Mouse (Mus musculus): ENCODE measurements around the gene Igsf11.
"Not testable (repeated sequence)": the region's sequence is repeated elsewhere in the genome, so short reads cannot be mapped to it uniquely, and the experiment has no call there.

Igsf11 gene

DNA sequence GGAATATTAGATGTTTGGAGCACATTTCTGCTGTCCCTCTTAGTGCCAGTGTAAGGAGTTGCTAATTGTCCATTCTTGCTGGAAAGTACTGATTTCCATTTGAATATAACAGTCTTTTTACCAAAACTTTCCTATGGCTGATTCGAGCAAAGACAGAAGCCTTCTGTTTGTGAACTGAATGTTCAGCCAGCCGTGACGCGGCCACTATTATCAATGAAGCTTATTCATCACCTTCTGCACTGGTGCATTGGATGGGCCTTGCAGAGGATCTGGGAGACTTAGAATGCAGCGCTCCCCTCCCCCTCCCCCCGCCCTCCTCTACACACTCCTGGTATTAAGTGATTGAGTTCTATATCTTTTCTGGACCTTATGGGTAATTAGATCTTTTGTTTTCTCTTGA is 48.8 kb downstream of the Igsf11 start:
- DNase-seq: no peak

DNA sequence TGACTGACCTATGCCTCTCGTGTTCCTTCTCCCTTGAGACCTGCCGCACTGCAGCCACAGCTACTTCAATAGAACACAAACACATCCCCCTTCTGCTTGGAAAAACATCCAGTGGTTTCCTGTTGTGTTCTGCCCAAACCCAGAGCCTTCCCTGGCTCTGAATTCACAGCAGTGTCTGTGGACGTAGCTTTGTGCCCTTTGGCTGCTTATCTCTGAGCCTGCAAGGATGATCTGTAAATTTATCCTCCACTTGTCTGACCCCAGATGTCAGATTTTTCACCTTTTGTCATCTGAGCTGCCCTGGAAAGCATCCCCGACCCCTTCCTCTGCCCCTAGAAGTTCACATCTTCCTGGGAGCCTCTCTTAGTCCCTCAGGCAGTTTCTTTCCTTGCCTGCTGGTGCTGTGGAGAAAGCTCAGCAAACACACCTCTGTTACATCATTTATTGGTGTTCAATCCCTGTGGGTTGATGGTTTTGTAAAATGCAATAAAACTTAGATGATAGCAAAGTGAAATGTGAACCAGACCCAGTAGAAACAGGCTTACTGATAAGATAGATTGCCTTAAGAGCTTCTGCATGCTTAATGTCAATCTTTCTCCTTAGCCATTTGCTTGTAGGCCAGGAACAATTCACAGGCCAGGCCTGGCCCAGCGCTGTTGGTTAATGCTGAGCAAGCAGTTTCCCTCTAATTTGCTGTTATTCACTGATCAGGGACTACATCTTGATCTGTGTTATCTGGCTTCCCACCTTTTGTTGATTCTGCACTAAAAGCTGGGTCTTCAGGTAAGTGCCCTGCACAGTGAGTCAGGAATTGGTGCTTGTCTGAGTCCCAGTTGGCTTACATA is 51.5 kb downstream of the Igsf11 start:
- DNase-seq: no peak

DNA sequence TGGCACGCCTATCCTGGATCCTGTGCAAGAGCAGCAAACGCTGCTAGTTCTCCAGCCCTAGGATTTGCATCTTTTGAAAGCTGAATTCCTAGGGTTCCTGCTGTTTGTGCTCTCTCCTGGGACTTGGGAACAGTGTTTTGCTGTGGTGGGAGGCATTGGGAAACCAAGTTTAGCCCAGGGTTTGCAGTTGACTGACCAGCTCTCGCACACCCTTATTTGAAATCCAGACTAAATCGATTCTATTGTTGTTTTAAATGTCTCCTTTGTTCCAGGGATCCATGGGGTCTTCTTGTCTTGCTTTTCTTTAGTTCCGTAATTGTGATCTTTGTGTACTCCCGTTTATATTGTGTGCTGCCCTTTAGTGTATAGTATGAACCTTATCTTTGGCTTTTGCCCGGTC is 52.6 kb downstream of the Igsf11 start:
- no peak for DNase-seq

DNA sequence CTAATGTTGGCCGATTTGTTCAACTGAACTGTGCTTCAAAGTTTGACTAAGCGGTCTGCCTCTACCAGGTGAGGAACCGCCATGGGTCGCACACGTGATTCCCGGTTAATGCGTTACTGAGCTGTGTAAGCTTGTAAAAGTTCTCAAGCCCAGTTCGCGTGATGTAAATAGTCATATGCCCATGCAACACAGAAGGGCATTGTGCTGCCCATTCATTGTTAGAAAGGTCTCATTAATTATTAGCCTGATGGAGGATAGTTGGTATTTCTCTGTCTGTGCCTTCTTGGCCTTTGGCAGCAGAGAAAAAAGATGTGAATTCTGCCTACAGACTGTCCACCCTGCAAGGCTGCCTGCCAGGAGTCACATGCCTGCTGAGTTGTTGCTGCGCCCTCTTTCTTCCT is 53.1 kb downstream of the Igsf11 start:
- DNase-seq: no peak

DNA sequence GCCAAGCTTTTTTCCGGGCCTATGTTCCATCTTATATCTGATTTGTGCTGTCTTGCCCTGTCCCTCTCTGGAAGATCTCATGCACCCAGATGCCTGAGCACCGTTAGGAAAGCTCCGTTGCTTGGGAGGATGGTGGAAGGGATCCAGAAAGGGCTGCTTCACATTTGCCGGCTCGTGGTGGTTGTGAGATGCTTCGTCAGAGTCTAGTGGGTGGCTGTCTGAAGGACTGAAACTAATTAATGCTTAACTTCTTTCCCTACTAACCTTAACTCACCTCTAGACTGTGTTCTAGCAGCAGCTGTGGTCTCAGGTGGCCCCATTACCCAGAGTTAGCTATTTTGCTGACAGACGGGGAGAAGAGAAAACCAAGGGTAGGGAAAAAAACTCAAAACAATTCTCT is 54.0 kb downstream of the Igsf11 start:
- no peak for DNase-seq

DNA sequence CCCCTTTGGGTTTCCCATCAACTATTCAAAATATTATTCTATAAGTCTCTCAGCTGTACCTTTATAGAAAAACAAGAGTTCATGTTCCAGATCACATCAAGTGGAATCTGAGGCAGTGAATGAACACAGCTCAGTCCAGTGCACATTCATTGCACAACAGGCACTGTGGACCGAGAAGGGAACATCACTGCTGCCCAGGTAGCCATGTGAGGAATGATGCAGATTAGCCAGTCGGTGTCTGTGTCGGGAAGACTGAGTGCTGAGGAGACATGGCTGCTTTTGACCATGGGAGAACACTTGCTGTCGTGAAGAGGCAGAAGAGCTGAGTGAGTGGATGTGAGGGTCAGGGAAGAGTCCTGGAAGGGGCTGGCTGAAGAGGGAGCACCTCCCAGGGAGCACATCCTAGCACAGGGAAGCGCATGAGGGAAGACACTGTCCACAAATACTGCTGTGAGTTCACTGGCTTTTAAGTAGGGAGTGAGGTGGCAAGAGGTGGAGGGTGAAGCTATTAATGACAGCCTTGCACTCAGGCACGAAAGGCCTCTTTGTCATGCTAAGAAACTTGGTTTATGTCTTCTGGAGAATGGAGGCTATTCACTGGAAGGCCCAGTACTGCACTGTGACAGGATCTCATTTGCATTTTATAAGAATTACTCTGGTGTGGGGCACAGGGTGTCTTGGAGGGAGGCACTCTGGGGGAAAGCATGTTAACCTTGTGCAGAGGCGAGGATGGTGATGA is 54.8 kb downstream of the Igsf11 start:
- DNase-seq: no peak

DNA sequence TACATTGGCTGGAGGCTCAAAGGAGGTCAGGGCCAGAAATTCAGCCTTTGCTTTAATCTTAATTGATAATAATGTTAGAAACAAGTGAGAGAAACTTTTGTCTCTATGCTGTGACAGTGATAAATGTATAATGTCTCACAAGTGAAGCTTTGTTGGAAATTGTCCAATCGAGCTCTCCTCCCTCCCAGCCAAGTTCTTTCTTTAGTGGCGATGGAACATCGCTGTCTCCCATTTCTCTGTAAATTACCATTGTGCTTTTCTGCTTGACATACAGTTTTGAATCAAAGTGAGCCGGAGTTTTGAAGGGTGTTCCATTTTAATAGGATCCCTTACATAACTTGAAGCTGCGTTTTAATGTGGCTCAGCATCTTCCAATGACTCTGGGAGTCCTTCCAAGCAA is 56.0 kb downstream of the Igsf11 start:
- DNase-seq: no peak

DNA sequence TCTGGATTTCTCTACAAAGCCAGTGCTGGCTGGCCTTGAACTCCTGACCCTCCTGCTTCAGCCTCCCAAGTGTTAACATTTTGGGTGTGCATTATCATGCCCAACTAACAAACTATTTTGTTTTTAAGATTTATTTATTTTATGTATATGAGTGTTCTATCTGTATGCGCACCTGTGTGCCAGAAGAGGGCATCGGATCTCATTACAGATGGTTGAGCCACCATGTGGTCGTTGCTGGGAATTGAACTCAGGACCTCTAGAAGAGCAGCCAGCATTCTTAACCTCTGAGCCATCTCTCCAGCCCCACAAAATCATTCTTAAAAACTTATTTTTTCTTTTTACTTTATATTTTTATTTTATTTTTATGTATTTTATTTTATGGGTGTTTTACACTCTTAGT is 60.4 kb downstream of the Igsf11 start:
- no peak for DNase-seq

DNA sequence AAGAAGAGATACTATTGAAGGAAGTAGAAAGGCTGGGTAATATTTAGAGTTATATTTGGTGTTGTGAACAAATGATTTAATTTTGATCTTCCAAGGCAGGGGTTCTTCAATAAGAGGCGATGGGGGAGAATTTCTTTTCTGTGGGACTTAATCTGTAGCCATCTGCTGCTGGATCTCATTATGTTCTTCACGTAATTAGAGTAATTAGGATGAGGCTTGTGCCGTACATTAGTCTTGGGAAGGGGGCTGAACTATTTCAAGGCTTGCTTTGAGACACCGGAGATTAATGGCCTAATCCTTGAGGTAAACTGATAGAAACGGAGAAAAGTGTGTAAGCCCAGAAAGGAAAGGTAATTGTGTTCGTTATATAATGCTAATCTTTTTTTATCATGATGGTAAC is 61.4 kb downstream of the Igsf11 start:
- no peak for DNase-seq

DNA sequence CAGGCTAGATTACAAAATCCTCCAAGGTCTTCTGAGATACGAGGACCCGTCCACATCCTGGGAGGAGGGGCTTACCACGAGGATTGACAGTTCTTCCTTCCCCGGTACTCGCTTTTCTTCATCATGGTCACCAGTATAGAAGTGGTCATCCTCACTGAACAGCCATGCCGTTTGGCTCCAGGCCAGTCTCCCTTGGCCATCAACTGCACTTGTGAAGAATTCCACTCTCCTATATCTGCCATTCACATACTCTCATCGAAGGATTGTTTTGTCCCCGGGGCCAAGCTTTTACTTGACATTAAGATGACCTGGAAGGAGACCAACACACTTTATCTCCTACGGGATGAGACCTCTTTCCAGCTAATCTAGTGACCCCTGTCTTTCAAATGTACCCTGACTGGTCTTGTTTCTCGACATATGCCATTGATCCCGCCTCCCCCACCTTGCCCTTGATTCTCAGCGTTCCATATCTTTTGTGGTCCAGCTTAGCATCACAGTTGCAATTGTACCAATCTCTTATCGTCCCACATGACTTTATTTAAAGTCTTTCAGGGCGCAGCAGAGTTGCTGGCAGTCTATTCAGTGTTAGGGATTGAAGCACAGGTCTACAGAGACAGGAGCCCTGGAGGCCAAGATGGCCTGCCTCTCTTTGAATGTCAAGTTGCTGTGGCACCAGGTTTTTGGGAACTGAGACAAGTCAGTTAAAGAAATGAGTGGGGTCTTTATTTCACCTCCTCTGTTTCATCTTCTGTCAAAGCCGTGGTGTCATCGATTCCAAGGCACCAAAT is 62.2 kb downstream of the Igsf11 start:
- no peak for DNase-seq

DNA sequence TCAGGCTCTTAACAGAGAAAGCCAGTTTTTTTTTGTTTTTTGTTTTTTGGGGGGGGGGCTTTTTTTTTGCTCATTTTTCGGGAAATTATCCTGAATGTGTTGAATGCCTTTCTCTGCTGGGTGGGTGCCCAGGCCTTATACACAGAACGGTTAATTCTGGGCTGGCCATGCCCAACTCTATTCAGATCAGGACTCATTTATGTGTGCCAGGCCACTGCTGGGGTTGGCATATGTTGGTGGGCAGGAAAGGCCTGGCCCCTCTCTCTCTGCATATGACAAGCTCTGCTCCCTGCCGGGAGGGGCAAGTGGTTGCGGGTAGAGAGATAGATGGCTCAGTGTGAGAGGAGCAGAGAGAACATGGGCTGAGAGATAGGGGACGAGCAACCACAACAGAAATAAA is 62.8 kb downstream of the Igsf11 start:
- peak; percentile 11 for DNase-seq

DNA sequence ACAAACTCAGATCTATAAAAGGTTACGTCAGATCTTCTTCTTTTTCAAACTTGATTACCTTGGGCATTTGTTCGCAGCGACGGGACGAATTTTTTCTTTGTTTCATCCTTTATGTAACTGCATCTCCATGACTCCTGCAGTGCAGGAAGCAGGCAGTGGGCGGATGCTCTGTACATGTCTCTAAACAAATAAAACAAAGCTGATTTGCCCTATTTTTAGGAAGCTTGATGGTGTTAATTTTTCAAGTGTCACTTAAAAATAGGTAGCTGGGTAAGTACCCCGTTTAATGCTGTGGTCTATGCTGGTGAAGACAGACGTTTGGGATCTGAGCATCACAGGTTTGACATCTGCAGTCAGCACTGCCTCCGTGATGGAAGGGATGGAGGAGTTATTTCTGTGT is 66.3 kb downstream of the Igsf11 start:
- DNase-seq: no peak

DNA sequence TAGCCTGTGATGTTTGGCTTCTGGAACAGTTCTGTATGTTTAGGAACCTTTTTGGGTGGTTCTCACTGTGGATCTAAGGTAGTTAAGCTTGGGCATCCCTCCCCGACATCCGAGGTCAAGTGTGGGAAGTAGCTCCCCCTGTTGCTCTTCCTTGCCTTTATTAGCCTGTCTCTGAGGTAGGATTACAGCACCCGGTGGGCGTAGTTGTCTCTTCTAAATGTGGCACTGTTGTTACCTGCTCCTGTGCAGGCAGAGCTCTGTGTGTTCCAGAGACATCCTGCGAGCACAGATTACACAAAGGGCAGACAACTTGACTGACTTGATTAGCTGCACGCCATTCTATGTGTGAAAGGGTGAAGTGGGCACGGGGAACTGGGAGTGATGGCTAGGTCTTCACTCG is 68.1 kb downstream of the Igsf11 start:
- no peak for DNase-seq

DNA sequence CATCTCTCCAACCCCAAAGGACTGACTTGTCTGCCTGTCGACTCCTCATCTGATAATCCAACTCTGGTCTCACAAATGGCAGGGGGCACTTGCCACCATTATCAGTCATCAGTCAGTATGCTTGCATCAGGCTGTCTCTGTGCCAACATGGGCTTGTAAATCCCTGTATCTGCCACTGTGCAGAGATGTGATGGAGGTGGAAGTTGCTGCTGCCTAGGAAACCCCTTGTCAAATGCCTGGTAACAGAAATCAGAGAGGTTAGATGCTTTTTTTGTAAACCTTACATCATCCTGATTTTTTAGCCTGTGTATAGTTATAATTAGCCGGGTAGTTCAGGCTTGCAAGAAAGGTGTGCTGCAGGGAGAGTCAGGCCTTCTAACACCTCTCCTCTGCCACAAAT is 69.4 kb downstream of the Igsf11 start:
- DNase-seq: no peak

DNA sequence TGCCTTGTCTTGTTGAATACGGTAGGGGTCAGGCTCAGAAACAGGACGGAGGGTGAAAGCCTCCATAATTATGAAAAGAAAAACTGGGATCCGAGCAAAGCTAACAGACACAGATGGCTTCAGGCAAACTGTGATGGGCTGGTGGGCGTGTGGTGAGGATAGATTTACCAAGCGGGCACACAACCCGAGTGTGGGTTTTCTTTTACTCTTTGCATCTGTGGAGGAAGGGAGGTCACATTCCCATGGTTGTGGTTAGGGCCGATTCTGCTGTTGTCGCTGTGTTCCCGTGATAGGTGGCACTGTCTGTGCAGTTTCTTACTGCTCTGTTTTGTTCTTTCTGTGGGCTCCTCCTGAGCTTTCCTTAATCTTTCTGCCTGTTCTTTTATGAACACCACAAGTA is 70.2 kb downstream of the Igsf11 start:
- DNase-seq: no peak

DNA sequence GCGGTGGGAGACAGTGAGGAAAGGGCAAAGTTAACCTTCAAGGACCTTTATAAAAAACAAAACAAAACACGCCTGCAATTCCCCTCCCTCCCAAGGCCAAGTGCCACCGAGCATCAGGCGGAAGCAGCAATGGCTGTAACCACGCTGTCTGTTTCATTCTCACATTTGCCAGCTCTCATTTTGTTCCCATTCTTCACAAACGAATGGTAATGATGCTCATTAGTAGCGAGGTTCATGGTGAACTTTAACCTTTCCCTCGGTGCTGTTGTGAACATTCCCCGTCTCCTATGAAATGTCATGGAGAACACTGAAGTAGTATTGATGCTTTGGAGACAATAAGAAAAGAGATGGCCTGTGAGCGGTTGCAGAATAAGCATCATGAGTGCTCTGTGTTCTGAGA is 74.6 kb downstream of the Igsf11 start:
- no peak for DNase-seq

DNA sequence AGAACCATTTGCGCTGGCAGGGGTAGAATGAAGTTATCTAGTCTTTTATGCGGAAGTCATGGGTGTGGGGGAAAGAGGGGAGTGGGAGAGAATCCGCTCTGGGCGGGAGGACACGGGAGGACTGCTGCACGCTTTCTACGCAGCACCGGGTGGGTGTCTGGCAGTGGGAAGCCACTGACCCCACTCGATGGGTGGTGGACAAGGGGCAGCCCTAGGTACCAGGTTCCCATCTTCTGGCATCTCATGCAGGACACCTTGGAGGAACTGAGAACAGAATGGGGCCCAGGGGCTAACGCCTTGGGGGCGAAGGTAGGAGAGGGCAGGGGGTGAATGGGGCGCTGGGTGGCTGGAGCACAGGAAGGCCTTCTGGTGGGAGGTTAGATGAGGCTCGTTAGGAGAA is 83.7 kb downstream of the Igsf11 start:
- DNase-seq: no peak

DNA sequence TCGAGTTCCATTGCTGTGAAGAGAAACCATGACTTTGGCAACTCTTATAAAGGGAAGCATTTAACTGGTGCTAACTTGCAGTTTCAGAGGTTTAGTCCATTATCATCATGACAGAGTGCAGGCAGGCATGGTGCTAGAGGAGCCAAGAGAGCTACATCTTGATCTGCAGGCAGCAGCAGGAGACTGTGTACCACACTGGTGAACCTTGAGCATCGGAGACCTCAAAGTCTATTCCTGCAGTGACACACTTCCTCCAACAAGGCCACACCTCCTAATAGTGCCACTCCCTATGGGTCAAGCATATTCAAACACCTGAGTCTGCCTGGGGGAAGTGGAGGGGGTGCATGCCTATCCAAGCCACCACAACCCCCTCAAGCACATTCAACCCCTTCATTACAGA is 86.1 kb downstream of the Igsf11 start:
- DNase-seq: no peak

DNA sequence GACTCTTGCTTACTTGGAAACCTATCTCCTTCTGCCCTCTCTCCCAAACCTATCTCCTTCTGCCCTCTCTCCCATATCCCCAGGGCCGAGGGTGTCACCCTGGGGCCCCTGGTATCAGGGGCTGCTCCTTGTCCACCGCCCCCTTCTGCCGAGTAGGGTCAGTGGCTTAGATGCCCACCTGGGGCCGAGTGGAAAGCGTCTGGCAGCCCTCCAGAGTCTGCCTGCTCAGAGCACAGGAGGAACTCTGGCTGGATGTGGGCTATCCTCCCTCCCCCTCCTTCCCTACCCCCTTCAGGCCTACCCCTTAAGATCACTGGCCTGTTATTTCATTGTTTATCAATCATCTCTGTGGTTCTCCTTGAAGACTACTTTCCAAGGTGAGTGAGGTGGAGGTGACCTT is 88.1 kb downstream of the Igsf11 start:
- no peak for DNase-seq

DNA sequence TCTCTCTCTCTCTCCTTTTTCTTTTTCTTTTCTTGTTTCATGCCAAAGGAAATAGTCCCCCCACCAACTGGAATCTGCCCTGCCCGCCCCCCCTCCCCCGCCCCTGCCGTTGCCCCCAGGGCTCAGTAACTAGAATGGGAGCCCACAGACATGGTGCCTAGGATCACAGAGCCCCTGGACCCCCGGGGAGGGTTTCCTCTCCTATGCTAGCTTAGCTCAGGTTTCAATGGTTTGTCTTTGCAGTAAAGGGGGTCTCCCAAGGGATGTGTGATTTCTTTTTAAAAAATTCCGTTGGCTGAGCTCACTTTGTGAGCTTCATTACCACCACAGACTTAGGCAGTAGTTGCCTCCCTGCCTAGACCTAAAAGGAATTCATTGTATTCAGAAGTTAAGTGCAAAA is 89.6 kb downstream of the Igsf11 start:
- DNase-seq: no peak

DNA sequence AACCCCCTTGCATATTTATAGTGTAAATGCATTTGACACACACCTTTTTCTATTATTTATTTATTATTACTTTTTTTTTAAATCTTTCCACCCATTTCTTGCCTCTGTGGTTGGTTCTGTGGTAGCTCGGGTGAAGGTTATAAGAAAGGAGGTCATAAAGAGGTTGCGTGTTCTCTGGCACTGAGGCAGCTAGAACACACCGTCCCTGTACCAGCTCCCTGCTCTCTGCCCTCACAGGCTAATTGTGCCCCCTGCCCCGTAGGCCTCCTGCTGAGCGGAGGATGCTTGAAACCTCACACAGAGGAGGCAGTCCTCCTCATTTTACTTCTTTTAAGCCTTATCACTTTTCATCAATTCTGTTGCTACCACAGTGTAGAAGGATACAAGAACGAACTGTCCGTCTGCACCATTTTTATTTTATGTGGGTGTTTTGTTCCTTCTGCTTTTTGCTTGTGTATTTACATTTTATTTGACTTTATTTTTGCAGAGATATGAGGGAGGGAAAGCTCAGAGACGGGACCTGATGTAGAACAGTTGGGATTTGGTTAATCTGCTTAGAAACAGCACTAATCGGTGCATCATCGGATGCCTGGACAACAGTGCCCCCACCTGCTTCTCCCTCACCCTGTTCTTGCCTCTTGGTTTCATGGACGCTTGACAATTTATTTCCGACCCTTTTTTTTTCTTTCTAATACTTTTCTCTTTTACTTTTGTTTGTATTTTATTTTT is 90.2 kb downstream of the Igsf11 start:
- DNase-seq: no peak

DNA sequence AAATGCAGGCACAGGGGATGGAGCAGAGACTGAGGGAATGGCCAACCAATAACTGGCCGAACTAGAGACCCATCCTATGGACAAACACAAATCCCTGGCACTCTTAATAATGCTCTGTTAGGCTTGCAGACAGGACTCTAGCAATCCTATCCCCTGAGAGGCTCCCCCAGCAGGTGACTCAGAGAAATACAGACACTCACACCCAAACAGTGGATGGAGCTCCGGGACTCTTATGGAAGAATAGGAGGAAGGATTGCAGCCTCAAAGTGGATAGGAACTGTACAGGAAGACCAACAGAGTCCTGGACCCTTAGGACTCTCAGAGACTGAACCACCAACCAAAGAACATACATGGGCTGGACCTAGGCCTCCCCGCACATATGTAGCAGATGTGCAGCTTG is 91.4 kb downstream of the Igsf11 start:
- not testable (repeated sequence) for DNase-seq

DNA sequence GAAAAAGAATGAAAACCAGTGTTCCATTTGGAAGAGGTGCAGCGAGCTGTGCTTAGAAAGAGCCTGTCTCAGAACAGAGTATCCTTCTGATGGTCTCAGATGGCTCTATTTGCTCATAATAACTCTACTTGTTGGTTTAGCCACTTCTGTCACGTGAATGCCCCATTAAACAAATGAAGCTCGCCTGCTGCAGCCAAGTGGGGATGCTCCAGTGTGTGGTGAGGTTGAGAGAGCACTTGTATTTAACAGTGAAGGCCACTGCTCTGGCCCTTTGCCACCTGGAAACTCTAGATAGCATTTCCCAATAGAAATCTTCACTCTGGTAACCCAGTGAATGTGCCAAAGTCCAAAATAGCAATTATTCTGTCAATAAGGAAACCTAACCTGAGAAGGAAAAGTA is 92.9 kb downstream of the Igsf11 start:
- DNase-seq: peak; percentile 3
